Mouse (Mus musculus) gastrocnemius, adult 18-20 months (tissue): ENCODE data around the gene Irak2. TPM values are rescaled to one million over a fixed set of nuclear protein-coding genes. Genes with fewer than 3 reads are reported as not detected.
"Not testable (repeated sequence)": the region's sequence is repeated elsewhere in the genome, so short reads cannot be mapped to it uniquely, and the experiment has no call there.

Source experiments
- DNase-seq: peaks from one replicate; pipeline ENCODE4 v3.0.0; 2021; ENCODE audit warnings: low spot score
- total RNA-seq, 2 experiments: library from RNA; stranded (reverse); gene quantifications; 2 replicates each; pipeline ENCODE4 v1.2.3; 2021

Gene Irak2
- total RNA-seq, 2 experiments from 2014 or later, result 4.6 to 9.0 TPM

- no peak for DNase-seq
Observed at GRCm38 (mm10) chr6:113695766-113696355, 57.6 kb downstream of the Irak2 start.

DNA sequence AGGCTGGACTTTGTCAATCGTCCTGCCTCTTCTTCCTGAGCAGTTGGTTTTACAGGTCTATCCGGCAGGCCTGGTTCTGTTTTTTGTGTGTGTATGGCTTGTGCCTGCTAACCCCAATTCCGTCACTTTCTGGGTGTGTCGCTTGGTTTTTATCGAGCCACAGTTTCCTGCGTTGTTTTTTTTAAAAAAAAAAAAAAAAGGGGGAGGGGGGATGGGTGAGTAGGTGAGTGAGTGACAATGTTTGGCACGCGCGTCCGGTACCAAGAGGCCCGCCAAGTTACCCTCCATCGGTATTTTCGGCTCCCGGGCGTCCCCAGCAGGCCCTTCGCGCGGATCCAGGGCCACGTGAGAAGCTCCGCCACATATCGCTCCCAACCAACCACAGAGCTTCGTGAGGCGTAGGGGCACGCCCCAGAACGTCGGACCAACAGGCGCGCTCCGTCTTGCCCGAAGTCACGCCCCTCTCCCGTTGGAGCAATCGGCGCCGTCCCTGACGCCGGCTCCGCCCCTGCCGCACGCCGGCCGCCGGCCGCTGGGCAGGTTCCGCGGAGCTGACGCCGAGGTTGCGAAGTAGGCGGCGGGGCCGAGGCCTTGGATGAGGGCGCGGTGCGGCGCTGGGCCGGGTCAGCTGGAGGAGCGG is 58.4 kb downstream of the Irak2 start, which contains the start of gene Tatdn2:
Gene Tatdn2 (plus strand): TSS at position 469 of the 640 bp plus-strand sequence.
- DNase-seq, result peak; percentile 97

GRCm38 (mm10) chr6:113697222-113698205 is 59.2 kb downstream of the Irak2 start:
- peak; percentile 17 for DNase-seq

- DNase-seq, result no peak
Observed at GRCm38 (mm10) chr6:113712718-113713117, 74.5 kb downstream of the Irak2 start.

- DNase-seq, result not testable (repeated sequence)
Observed at GRCm38 (mm10) chr6:113713389-113713788, 75.1 kb downstream of the Irak2 start.

DNA sequence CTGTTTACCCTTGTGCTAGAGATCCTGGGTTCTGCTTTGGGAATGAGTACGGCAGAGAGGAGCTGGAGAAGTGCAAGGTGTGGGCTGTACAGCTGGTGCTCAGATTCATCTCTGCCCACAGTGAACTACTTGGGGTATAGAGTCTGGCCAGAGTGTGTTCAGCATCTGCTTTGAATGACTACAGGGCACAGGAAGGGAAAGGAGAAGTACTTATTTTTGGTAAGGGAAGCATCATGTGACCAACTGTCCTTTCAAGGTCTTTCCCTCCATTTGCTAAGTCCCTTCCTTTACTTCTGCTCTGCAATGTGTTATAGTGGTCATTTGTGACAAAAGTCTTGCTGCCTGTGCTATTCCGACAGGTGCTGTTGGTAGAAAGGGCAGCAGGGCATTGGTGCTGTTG is 76.0 kb downstream of the Irak2 start:
- DNase-seq, result no peak

DNA sequence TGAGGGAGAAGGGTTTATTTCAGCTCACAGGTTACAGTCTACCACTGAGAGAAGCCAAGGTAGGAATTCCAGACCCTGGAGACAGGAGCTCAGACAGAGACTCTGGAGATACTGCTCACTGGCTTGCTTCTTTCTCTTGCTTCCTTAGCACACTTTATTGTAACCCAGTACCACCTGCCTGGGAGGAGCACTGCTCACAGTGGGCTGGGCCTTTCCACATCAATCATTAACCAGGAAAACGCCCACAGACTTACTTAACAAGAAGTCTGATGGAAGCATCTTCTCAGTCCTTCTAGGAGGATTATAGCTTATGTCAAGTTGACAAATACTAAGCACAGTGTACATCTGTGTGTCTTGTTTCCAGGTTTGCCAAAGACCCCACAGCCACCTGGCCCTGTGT is 76.5 kb downstream of the Irak2 start:
- DNase-seq, result no peak

- no peak for DNase-seq
Observed at GRCm38 (mm10) chr6:113717541-113717940, 79.3 kb downstream of the Irak2 start.

GRCm38 (mm10) chr6:113719878-113720277 is 81.6 kb downstream of the Irak2 start, which contains the start of gene Ghrl:
Gene Ghrl, minus strand, starts transcription at chr6:113719880.
- DNase-seq, result no peak

DNA sequence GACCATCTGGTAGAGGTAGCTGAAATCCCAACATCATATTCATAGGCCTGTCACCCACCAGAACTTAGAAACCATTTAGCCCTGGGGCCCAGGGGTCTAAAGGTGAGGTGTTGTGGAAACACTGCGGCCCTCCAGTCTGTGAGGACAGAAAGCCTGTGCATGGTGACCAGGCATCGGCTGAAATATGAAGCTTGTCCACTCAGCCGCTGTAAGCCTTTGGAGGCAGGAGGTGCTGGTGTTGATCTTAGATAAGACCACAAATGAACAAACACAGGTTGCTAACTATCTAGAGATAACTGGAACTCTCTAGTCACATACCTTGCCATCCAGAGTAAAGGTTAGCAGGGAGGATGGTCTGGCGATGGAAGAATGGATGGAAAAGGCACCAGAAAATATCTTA is 82.8 kb downstream of the Irak2 start:
- no peak for DNase-seq

GRCm38 (mm10) chr6:113728181-113728580 is 89.9 kb downstream of the Irak2 start:
- DNase-seq, result no peak

GRCm38 (mm10) chr6:113731296-113731695 is 93.0 kb downstream of the Irak2 start:
- no peak for DNase-seq

GRCm38 (mm10) chr6:113737318-113738046 is 99.2 kb downstream of the Irak2 start:
- DNase-seq, result no peak

DNA sequence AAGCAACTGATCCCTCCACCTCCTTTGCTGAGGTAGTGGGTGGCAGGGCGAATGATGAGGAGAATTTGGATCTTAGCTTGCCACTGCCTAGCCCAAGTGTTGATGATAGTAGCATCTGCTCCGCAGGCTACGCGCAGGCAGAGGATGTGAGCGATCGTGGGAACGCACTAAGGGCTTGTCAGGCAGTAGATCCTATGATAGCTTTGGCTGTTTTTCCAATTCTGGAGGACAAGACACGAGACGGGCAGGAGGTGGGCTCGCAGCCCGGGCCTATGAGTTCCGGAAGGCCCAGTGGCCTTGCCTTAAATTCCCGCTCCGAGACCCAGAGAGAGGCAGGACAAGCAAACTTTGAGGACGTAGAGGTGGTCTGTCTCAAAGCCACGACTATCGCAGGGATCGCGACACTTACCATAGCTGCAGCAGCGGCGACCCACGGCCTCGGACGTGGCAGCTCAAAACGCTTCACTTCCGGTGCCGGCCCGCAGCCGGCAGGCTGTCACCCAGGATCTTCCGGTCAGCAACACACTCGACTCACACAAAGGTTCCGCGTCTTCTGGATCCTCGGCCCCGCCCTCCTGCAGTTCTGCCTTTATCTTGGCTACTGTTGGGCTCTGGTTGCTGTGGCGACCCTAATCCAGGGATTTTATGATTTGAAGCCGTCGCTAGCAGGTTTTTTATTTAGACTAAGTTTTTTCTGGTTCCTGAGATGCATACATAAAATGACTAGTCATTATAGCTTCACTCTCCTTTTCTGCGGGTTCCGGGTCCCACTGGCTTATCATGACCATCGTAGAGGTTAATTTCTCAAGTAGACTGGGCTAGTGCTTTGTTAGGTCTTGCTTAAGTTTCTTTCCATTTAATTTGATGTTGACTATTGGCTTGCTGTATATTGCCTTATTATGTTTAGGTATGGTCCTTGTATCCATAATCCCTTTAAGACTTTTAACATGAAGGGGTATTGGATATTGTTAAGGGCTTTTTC is 102.3 kb downstream of the Irak2 start, which contains the start of gene Sec13:
Gene Sec13 (minus strand): TSS at position 508 of the 982 bp plus-strand sequence.
- DNase-seq, result peak; percentile 87

- DNase-seq, result no peak
Observed at GRCm38 (mm10) chr6:113741425-113741824, 103.2 kb downstream of the Irak2 start.

GRCm38 (mm10) chr6:113742321-113742720 is 104.1 kb downstream of the Irak2 start:
- no peak for DNase-seq

- DNase-seq, result no peak
Observed at GRCm38 (mm10) chr6:113743111-113743510, 104.8 kb downstream of the Irak2 start.
